In genomic region chr4:129334677-129335215, GRCm38 (mm10) we compare ENCODE assay signal across 8 mouse cellular contexts. TPM values are rescaled to one million over a fixed set of nuclear protein-coding genes. Genes with fewer than 3 reads are reported as not detected.
A peak's percentile ranks its signal among the peaks of the same experiment; 100 is the strongest.
DNase-seq lines count a peak whose midpoint lies in the region; ATAC-seq and TF ChIP-seq lines count a peak whose summit lies in the region.

No protein-coding gene starts in this region.

- no peak for TF ChIP-seq CTCF in G1E (IDR thresholded peaks at IDR 0.05; ENCODE audit: low read depth, low read length)
- no peak for TF ChIP-seq CTCF in embryonic fibroblast, embryonic 13.5 days (IDR thresholded peaks at IDR 0.05; ENCODE audit: borderline replicate concordance, insufficient read depth, low read length)
- TF ChIP-seq CTCF in midbrain, postnatal 0 days (IDR thresholded peaks at IDR 0.05): no peak

- peak overlapping the region; percentile 98 for H3K9ac ChIP-seq in heart, embryonic 13.5 days
- H3K9ac ChIP-seq in intestine, embryonic 15.5 days: peak overlapping the region; percentile 96
- peak overlapping the region; percentile 87 for H3K9ac ChIP-seq in midbrain, postnatal 0 days (replicated peaks; ENCODE audit: low read length, poor library complexity, severe bottlenecking)

- DNase-seq in heart, adult 11 months: no peak
- DNase-seq in G1E (ENCODE audit: low spot score): no peak
- no peak for DNase-seq in midbrain, postnatal 0 days (ENCODE audit: low spot score)
- DNase-seq in T-cell, adult 2 months (ENCODE audit: low spot score): no peak
- no peak for DNase-seq in right cerebral cortex, postnatal 36 days (ENCODE audit: low spot score in 2 of 2)

- peak overlapping the region; percentile 78 for H3K4me2 ChIP-seq in heart, embryonic 13.5 days
- H3K4me2 ChIP-seq in intestine, embryonic 15.5 days (replicated peaks): peak overlapping the region; percentile 58
- peak overlapping the region; percentile 66 for H3K4me2 ChIP-seq in midbrain, postnatal 0 days (ENCODE audit: low read depth, low read length, poor library complexity, severe bottlenecking)

- H3K27me3 ChIP-seq in heart, embryonic 13.5 days (replicated peaks): no peaks in the 10 kb centered on the region
- H3K27me3 ChIP-seq in G1E (ENCODE audit: insufficient read depth, low read length): no peaks in the 10 kb centered on the region
- H3K27me3 ChIP-seq in intestine, embryonic 15.5 days (replicated peaks): no peaks in the 10 kb centered on the region
- H3K27me3 ChIP-seq in midbrain, postnatal 0 days (ENCODE audit: insufficient read depth, low read length): no peaks in the 10 kb centered on the region

- H3K36me3 ChIP-seq in heart, embryonic 13.5 days: peaks cover 38% of the 10 kb centered on the region
- peaks cover 63% of the 10 kb centered on the region for H3K36me3 ChIP-seq in G1E (replicated peaks)
- peaks cover 2% of the 10 kb centered on the region; the same call in 1 of the 2 replicates for H3K36me3 ChIP-seq in intestine, embryonic 15.5 days
- H3K36me3 ChIP-seq in midbrain, postnatal 0 days (ENCODE audit: insufficient read depth, low read length): no peaks in the 10 kb centered on the region

- ATAC-seq in heart, embryonic 13.5 days (ENCODE audit: extremely low read depth, insufficient number of reproducible peaks, low FRiP score, low TSS enrichment): peak; percentile 23
- ATAC-seq in G1E (ENCODE audit: extremely low read depth, insufficient number of reproducible peaks, low FRiP score, poor library complexity, severe bottlenecking): no peak
- ATAC-seq in intestine, embryonic 15.5 days: no peak; the same call in 1 of the 2 replicates
- no peak; the same call in 1 of the 2 replicates for ATAC-seq in midbrain, postnatal 0 days (ENCODE audit: low FRiP score)

- under 1% methylated on average over 62 of the region's 62 CpGs for WGBS in heart, embryonic 13.5 days
- WGBS in intestine, embryonic 15.5 days: under 1% methylated on average over 62 of the region's 62 CpGs
- 0% methylated on average over 62 of the region's 62 CpGs for WGBS in midbrain, postnatal 0 days

- peaks cover 34% of the 10 kb centered on the region for H3K4me1 ChIP-seq in heart, embryonic 13.5 days
- H3K4me1 ChIP-seq in G1E (ENCODE audit: insufficient read depth, low read depth, low read length): peaks cover 54% of the 10 kb centered on the region
- H3K4me1 ChIP-seq in embryonic fibroblast, embryonic 13.5 days (ENCODE audit: control insufficient read depth, insufficient read depth, low read length): peaks cover 6% of the 10 kb centered on the region
- H3K4me1 ChIP-seq in intestine, embryonic 15.5 days (replicated peaks): peaks cover 30% of the 10 kb centered on the region
- H3K4me1 ChIP-seq in midbrain, postnatal 0 days (ENCODE audit: insufficient read depth, low read length): 0 out of 2 replicates have a peak, but pooled peaks cover 11% of the 10 kb centered on the region

- no peaks in the 10 kb centered on the region for H3K9me3 ChIP-seq in heart, embryonic 13.5 days
- H3K9me3 ChIP-seq in G1E (replicated peaks): no peaks in the 10 kb centered on the region
- no peaks in the 10 kb centered on the region for H3K9me3 ChIP-seq in intestine, embryonic 15.5 days
- no peaks in the 10 kb centered on the region for H3K9me3 ChIP-seq in midbrain, postnatal 0 days (ENCODE audit: low read length)

- H3K27ac ChIP-seq in heart, embryonic 13.5 days (replicated peaks): peak overlapping the region; percentile 94
- peak overlapping the region; percentile 64 for H3K27ac ChIP-seq in embryonic fibroblast, embryonic 13.5 days (ENCODE audit: insufficient read depth, low read length)
- H3K27ac ChIP-seq in intestine, embryonic 15.5 days: peak overlapping the region; percentile 96
- peak overlapping the region; percentile 95 for H3K27ac ChIP-seq in midbrain, postnatal 0 days (ENCODE audit: low read depth, low read length)

- no peak; the same call in 1 of the 2 replicates for TF ChIP-seq POLR2A in embryonic fibroblast, embryonic 13.5 days (IDR thresholded peaks at IDR 0.05; ENCODE audit: low read depth, low read length)

- peak overlapping the region; percentile 71 for H3K4me3 ChIP-seq in heart, embryonic 13.5 days
- peak overlapping the region; percentile 98 for H3K4me3 ChIP-seq in G1E (ENCODE audit: low read depth, low read length)
- peak overlapping the region; percentile 86 for H3K4me3 ChIP-seq in embryonic fibroblast, embryonic 13.5 days (ENCODE audit: insufficient read depth, low read length)
- H3K4me3 ChIP-seq in intestine, embryonic 15.5 days (replicated peaks): peak overlapping the region; percentile 92
- H3K4me3 ChIP-seq in midbrain, postnatal 0 days (ENCODE audit: low read depth, low read length): peak overlapping the region; percentile 94

RNA-seq across cellular contexts. Expression of gene Rbbp4, which starts 0.4 kb away (rescaled TPM):
- polyA plus RNA-seq in heart, embryonic 13.5 days (2015; fragmentation: Nextera tagmentation; extraction: Ambion mirVana): 279 and 297 TPM in 2 replicates
- 223 and 238 TPM in 2 replicates for total RNA-seq in G1E (2014; fragmentation: Nextera tagmentation)
- 120 and 127 TPM in 2 replicates for total RNA-seq in G1E (2017)
- polyA plus RNA-seq in G1E (2012): 64.7 and 74.1 TPM in 2 replicates
- polyA plus RNA-seq in embryonic fibroblast, embryonic 13.5 days (2011; ENCODE audit: insufficient read length, low read depth, missing spikeins): 183 and 229 TPM in 2 replicates
- polyA plus RNA-seq in intestine, embryonic 15.5 days (2015; fragmentation: Nextera tagmentation; extraction: Ambion mirVana): 310 and 386 TPM in 2 replicates
- 79.2 and 82.4 TPM in 2 replicates for total RNA-seq in midbrain, postnatal 0 days (2014; rRNA removed)
- polyA plus RNA-seq in midbrain, postnatal 0 days (2015; fragmentation: Nextera tagmentation; extraction: Ambion mirVana): 187 and 198 TPM in 2 replicates

RNA-seq across cellular contexts. Expression of gene Zbtb8os, which starts 0.7 kb away (rescaled TPM):
- 36.6 and 45.0 TPM in 2 replicates for polyA plus RNA-seq in heart, embryonic 13.5 days (2015; fragmentation: Nextera tagmentation; extraction: Ambion mirVana)
- total RNA-seq in G1E (2014; fragmentation: Nextera tagmentation) (12.0 and 15.3 TPM in 2 replicates), G1E (2017) (57.2 and 77.1 TPM in 2 replicates)
- polyA plus RNA-seq in G1E (2012): 2.3 and 2.8 TPM in 2 replicates
- polyA plus RNA-seq in embryonic fibroblast, embryonic 13.5 days (2011; ENCODE audit: insufficient read length, low read depth, missing spikeins): 91.1 and 110 TPM in 2 replicates
- 58.0 and 62.6 TPM in 2 replicates for polyA plus RNA-seq in intestine, embryonic 15.5 days (2015; fragmentation: Nextera tagmentation; extraction: Ambion mirVana)
- 2.9 and 4.1 TPM in 2 replicates for total RNA-seq in midbrain, postnatal 0 days (2014; rRNA removed)
- 15.6 and 20.6 TPM in 2 replicates for polyA plus RNA-seq in midbrain, postnatal 0 days (2015; fragmentation: Nextera tagmentation; extraction: Ambion mirVana)

RNA-seq across cellular contexts. Expression of gene Zbtb8a, which starts 43.2 kb away (rescaled TPM):
- 9.9 and 11.0 TPM in 2 replicates for polyA plus RNA-seq in heart, embryonic 13.5 days (2015; fragmentation: Nextera tagmentation; extraction: Ambion mirVana)
- total RNA-seq in G1E (2014; fragmentation: Nextera tagmentation) (not detected in 2 replicates), G1E (2017) (0.64 and 0.87 TPM in 2 replicates)
- polyA plus RNA-seq in G1E (2012): 0.14 and 0.17 TPM in 2 replicates
- polyA plus RNA-seq in embryonic fibroblast, embryonic 13.5 days (2011; ENCODE audit: insufficient read length, low read depth, missing spikeins): 5.0 and 6.9 TPM in 2 replicates
- 15.1 and 15.4 TPM in 2 replicates for polyA plus RNA-seq in intestine, embryonic 15.5 days (2015; fragmentation: Nextera tagmentation; extraction: Ambion mirVana)
- total RNA-seq in midbrain, postnatal 0 days (2014; rRNA removed): 22.9 and 25.2 TPM in 2 replicates
- polyA plus RNA-seq in midbrain, postnatal 0 days (2015; fragmentation: Nextera tagmentation; extraction: Ambion mirVana): 15.5 and 15.8 TPM in 2 replicates

RNA-seq across cellular contexts. Expression of gene Sync, which starts 47.3 kb away (rescaled TPM):
- 1.1 and 1.6 TPM in 2 replicates for polyA plus RNA-seq in heart, embryonic 13.5 days (2015; fragmentation: Nextera tagmentation; extraction: Ambion mirVana)
- total RNA-seq in G1E (2014; fragmentation: Nextera tagmentation) (17.2 and 18.7 TPM in 2 replicates), G1E (2017) (2.1 TPM in 2 replicates)
- 6.1 and 6.9 TPM in 2 replicates for polyA plus RNA-seq in G1E (2012)
- 9.4 and 15.0 TPM in 2 replicates for polyA plus RNA-seq in embryonic fibroblast, embryonic 13.5 days (2011; ENCODE audit: insufficient read length, low read depth, missing spikeins)
- polyA plus RNA-seq in intestine, embryonic 15.5 days (2015; fragmentation: Nextera tagmentation; extraction: Ambion mirVana): 1.2 TPM in 2 replicates
- 2.1 and 2.6 TPM in 2 replicates for total RNA-seq in midbrain, postnatal 0 days (2014; rRNA removed)
- 1.1 and 1.3 TPM in 2 replicates for polyA plus RNA-seq in midbrain, postnatal 0 days (2015; fragmentation: Nextera tagmentation; extraction: Ambion mirVana)
